Mouse (Mus musculus) frontal cortex, adult (tissue): ENCODE results near the gene Mtg2.

ENCODE experiments used
- ATAC-seq: cut with Nextera tagmentation; 2 replicates; pipeline ENCODE4 v1.9.2; 2017; ENCODE audit warnings: mild to moderate bottlenecking, moderate library complexity, mixed read lengths; ENCODE audit not compliant: low TSS enrichment

Mtg2 gene

DNA sequence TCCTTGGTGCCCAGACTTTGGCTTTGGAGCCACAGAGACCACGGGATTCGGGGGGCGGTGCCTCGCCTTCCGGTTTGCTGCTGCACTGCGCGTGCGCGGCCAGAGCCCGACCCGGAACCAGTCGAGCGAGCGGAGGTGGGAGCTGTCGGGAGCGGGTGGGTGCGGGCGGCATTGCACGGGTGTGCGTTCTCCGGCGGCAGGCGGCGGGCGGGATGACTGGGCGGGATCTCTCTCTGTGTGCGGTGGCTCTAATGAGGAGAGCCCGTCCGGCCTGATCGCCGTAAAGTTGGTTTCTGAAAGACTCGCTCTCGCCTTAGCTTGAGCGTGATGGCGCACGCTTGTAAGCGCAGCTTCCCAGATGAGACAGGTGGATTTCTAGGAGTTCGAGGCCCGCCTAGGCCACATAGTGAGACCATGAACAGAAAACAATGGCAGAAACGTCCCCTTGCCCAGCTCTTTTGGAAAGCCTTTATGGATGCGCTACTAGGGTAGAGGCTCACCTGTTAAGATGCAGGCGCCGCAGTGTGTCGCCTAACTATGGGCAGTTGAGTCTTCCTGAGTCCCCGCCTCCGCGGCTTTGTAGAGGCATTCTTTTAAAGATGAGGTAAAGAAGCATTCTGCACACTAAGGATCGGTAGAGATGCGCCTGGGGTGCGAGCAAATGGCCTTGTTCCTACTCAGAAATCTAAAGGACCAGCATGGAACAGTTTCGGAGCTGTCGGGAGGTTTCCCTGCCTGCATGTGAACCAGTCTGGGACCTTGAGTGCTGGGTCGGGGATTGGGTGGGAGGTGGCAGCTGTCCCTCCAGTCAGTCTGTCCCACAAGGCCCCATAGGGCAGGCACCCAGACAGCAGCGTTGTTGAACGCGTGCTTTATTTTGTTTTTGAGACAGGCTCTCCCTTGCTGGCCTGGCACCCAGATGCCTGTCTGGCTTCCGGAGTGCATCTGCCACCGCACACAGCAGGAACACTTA is at the start of gene Mtg2:
TSS of gene Mtg2 (plus strand) at position 108 of the 973 bp plus-strand sequence.
- peak; percentile 95 for ATAC-seq

DNA sequence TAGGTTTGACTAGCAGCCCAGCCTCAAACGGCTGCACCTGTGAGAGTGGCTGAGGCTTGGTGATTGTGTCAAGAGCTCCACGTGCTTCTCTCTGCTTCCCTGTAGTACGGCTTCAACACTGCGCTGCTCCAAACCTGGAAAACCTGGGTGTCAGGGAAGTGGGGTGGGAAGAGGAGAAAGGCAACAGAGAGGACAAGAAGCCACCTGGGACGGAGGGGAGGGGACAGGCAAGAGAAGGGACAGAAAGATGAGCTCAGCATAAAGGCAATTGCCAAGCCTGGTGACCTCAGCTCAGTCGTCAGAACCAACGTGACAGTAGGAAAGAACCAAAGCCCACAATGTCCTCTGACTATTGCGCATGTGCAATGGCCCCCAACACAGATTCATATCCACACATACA is 49.5 kb upstream of the Mtg2 start:
- ATAC-seq: no peak

DNA sequence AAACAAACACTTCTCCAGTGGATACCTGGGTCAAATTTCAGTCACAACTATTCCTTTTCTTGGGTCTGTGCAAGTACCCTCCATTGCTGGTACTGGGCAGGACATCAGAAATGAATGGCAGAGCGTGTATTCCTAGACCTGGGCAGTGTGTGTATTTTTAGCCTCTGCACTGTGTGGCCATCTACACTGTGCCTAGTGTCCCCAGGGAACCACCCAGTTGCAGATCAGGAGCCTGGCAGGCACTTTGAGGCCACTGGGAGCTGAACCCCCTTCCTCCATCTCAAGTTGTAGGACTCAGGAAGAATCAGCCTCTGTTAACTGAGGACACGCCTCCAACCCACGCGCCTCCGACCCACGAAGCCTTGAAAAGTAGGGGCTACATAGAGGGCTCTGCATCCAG is 47.6 kb upstream of the Mtg2 start:
- no peak for ATAC-seq

DNA sequence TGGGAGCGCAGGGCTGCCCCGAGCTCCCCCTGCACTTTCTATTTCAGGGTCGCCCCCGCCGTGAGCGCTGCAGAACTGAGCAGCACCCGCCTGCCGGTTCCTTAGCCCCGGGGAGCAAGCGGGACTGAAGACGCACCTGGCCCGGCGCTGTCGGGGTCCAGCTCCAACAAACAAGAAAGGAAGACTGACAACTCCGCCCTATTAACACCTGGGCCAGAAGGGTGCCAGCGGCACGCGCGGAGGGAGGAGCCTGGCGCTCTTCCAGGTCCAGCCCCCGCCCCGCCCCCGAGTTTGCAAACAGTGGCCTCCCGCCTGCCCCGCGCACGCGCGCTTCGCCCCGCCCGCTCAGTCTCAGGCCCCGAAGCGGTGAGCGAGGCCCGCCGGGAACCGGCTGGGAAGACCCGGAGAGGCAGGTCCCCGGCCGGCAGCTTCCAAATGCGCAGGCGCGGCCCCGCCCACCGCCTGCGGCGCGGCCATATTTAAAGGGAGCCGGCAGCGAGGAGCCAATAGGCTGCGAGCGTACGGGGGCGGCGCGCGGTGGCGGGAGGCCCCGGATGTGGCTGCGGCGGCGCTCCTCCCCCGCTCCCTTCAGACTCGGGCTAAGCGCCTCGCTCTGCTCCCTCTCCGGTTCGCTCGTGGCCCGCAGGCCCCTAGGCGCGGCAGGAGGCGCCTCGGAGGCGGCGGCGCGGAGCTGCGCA is 45.8 kb upstream of the Mtg2 start, which contains the start of gene Lsm14b:
TSS of gene Lsm14b (plus strand) at position 587 of the 698 bp plus-strand sequence.
- peak; percentile 88 for ATAC-seq

DNA sequence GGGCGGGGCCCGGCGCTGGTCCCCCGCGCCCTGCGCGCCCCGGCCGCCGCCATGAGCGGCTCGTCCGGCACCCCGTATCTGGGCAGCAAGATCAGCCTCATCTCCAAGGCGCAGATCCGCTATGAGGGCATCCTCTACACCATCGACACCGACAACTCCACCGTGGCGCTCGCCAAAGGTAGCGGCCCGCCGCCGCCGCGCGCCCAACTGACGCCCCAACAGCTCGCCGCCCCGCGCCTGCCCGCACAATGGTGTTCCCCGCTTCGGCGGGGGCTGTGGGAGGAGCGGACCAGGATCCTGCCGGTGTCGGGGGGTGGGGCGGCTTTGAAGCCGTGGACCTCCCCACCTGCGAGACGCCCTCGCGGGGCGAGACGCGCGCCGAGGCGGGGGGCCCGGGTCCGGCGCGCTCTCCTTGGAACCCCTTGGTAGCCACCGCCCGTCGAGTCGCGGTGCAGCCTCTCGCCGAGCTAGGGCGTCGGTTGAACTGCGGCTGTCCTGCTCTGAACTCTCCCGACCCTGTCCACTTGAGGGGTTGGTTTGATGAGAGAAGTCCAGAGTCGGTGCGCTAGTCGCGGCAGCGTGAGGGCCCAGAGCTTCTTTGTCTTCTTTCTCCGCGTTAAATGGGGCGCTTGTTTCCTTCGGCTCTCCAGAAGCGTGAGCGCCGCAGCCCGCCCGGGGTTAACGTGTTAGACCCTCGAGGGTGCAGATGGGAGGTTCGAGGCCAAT is 45.1 kb upstream of the Mtg2 start:
- peak; percentile 22 for ATAC-seq

DNA sequence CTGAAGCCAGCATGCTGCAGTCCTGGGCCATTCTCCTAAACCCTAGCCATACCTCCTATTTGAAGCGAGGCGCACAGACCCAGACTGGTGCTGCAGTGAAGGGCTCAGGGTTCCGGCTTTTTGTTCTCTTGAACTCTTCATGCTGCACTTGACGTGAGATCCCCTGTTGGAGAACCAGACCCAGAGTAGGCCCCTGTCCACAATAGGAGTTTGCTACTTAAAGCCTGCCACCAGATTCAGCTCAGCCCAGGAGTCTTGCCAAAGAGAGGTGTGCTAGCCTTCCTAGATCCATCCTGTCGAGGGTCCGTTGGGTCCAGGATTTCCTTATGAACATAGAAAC is 44.6 kb upstream of the Mtg2 start:
- no peak for ATAC-seq

DNA sequence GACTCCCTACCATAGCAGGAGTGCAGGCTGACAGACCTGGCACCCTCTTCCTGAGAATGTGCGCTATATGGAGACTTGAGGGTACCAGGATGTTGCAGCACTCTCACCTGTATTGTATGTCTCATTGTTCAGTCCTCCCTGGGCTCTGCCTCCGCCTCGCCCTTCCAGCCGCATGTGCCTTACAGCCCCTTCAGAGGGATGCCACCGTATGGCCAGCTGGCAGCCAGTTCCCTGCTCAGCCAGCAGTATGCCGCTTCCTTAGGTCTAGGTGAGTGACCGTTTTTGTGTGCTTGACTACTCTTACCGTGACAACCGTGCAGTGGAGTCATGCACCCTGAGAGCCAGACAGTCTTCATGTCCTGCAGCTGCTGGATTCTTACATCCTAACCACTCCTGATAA is 42.6 kb upstream of the Mtg2 start:
- ATAC-seq: no peak

DNA sequence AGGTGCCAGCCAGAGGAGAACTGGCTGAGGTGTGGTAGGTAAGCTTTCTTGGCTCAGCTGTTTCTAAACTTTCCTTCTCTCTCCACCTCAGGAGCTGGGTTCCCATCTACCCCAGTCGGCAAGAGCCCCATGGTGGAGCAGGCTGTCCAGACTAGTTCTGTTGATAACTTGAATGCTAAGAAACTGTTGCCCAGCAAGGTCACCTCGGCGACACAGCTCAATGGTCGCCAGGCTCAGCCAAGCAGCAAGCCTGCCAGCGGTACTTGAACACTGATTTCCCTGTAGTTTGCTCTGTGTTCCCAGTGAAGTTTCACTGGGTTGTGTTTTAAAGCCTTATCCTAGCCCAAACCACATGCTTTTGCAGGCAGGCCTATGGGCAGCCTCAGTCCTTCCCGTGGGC is 39.1 kb upstream of the Mtg2 start:
- ATAC-seq: no peak

DNA sequence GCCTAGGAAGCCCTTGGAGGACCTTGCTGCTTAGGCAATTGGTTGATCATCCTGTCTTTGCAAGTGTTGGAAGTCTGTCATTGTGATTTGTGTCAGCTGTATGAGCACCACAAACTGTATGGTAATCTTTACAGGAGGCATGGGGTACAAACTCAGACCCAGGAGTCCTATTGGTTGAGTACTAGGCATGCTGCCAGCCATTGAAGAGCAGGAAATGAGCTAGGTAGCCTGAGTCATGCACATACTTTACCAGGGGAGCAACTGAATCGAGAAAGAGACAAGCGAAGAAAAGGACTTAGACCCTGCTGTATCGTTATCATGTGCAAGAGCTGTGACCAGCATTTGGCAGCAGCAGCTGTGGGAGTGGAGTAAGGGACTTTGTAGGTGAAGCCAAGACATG is 37.5 kb upstream of the Mtg2 start:
- ATAC-seq: no peak

DNA sequence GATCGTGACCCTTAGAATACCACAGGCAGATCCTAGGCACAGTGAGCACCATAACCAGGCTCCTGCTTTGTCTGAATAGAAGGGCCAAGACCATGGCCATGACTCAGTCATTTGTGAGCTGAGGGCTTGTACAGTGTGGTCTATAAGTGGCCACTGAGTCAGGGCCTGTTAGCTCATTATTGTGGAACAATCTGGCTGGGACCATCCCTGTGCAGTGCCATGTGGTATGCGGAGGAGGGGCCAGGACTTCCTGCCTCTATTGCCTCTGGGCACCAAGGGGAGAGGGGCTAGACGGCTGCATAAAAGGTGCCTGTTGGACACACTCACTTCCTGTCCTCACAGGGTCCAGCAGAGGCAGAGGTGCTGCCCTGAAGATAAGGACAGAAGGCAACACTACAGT is 36.4 kb upstream of the Mtg2 start:
- no peak for ATAC-seq

DNA sequence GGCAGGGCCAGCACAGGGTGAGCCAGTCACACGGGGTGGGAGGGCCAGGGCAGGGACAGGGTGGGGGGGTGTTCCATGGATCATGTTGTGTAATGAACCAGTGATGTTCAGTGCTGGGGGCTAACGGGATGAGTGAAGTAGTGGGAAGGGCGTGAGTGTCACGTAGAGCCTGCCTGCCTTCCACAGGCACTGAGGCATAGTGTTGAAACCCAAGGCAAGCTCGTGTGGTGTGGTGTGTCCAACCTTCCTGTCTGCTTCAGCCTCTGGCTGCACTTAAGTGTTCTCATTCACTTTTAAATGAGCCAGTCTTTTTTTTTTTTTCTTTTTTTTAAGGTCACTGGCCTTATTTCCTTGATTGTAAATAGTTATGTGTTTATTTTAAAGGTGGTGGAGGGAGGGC is 35.6 kb upstream of the Mtg2 start:
- no peak for ATAC-seq

DNA sequence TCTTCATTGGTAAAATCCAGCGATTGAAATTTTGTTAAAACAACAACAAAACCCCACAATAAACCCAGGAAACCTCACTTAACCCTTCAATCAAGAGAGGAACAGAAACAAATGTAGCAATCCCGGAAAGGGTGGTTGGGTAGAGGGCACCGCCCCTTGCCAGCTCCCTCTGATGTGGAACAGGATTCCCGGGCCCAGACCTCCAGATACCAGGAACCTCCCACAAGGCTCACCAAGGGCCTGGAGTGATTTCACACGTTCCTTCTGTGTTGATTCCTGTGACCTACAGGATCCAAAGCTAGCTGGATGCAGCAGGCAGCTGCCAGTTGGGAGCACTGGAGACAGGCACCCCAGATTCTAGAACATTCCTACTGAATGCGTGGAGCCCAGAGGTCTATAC is 30.0 kb upstream of the Mtg2 start:
- ATAC-seq: no peak

DNA sequence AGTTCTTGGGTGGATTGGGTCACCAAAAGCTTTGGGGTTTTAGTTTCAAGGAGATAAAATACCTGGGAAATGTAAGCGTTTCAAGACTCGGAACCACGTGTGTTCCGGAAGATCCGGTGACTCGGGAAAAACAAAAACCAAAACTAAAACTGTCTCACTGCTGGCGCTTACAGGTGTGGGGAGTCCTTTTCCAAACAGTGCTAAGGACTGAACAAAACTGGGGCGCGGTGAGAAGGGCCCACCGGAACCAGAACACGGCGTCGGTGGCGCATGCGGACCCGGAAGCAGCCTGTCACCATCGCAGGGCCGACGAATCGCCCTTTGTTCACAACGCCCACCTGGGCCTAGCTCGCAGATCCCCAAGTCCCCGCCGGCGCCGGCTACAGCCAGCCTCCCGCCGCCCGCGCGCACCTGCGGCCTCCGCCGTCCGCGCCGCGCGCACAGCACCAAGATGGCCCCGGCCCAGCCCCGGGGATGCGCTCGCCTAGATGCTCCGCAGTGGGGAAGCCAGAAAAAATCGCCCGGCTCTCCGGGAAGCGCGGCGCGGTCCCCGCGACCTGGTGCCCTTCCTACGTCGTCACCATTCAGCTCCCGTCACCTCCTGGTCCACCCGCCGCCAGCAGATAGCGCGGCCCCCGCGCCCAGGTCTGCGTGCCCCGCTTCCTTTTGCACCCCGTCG is 28.7 kb upstream of the Mtg2 start:
- peak; percentile 32 for ATAC-seq

DNA sequence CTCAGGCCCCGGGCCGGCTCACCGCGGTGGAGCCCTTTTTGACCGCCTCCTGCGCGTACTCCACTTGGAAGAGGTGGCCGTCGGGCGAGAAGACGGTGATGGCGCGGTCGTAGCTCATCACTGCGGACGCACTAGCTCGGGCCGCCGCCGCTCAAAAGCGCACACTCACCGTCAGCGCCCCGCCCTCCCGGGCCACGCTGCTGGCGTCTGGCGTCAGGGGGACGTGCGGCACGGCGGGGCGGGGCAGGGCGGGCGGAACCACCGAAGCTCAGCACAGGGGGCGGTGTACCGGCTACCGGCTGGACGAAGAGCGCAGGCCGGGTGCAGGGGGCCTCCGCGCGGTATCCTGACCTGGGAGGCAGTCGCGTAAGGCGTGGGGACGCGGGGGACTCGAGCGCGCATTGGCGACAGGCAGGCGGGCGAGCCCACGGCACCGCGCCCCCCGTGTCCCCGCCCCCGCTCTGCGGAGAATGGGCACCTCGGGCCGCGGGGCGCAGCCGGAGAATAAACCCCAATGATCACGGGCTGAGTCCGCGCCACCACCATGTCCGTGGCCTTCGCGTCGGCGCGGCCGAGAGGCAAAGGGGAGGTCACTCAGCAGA is 28.0 kb upstream of the Mtg2 start, which contains the start of the genes Psma7 and Ss18l1:
TSS of gene Psma7 (minus strand) at position 178 of the 602 bp plus-strand sequence.
TSS of gene Ss18l1 (plus strand) at position 254 of the 602 bp plus-strand sequence.
- ATAC-seq: peak; percentile 79

DNA sequence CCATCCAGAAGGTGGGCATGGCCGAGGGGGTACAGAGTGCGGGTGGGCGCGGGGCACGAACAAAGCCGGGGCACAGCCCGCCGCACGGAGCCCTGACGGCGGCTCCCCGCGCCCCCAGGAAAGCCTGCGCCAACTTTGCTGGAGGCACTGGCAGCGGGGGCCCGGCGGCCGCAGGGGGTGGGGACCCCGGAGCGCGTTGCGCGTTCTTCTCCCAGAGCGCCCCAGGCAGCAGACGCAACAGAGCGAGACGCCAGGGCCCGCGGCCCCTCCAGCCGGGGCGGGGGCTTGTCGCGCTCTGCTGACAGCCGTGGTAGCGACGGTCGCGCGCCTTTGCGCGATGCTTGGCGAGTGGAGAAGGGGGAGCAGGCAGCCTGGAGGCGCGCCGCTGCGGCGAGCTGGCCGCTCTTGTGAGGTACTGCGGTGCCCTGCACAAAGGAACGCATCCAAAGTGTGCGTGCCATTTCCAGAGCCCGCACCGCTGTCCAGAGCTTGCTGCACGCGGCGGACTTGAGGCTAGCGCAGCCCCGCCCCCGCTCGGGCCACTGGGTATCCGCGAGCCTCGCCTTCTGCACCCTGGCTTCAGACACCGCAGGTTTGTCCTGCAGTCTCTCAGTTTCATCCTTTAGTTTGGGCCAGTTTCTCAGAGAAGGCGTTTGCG is 27.4 kb upstream of the Mtg2 start:
- peak; percentile 24 for ATAC-seq

DNA sequence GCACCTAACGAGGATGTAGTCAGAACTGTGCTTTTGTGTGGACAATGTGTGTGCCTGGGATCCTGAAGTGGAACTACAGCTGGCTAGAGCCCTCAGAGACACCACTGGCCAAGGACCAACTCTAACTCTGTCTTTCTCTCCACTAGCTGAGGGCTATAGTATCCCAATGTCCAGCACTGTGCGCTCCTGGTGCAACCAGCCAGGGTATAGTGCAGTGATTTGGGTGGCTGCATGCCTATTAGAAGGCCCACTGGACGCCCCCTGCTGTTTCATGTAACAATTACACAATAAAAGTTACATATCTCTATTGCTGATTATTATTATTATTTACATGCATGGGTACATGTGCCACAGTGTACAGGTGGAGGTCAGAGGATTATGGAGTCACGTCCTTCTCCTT is 25.1 kb upstream of the Mtg2 start:
- ATAC-seq: no peak

DNA sequence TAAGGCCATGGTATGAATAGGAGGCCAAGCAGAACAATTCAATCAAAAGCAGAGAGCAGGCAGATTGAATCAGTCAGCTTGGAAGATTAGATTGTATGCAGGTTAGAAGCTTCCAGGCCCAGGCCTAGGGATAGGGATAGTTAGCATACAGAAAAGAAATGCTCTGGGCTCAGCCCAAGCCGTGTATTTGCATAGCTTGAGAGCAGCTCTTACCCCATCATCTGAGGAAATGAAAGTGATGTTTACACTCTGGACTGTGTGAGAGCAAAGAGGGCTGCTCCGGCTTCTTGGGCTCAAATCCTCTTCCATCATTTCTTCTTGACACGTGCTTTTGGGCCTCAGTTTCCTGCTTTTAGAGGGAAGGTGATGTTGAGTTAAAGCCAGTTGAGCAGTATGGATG is 22.8 kb upstream of the Mtg2 start:
- ATAC-seq: no peak

DNA sequence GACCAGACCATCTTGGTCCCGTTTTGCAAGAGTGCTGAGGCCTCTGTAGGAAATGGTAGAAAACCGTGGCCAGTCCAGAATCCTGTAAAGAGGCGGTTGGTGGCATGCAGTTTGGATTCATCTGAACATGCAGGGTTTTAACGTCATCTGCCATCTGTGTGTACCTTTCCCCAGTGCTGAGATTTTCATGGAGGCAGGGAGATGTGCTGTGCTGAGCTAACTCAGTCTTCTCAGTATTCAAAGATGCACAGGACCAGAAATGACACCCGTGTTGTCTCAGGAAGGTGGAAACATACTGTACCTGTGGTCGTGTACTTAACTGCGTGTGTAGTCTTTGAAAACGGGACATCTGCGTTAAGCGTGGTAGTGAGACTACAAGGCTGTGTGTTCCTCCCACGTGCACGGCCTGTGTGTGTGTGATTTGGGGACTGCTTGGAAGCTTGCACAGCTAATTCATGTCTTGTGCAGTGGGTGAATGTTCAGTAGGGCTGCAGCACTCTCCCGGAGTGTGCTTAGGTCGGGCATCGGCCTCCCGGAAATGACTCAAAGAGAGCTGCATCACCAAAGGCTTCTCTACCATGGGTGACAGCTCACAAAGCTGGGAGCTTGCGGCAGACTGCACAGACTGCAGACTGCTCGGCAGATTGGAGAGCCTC is 22.3 kb upstream of the Mtg2 start:
- peak; percentile 73 for ATAC-seq

DNA sequence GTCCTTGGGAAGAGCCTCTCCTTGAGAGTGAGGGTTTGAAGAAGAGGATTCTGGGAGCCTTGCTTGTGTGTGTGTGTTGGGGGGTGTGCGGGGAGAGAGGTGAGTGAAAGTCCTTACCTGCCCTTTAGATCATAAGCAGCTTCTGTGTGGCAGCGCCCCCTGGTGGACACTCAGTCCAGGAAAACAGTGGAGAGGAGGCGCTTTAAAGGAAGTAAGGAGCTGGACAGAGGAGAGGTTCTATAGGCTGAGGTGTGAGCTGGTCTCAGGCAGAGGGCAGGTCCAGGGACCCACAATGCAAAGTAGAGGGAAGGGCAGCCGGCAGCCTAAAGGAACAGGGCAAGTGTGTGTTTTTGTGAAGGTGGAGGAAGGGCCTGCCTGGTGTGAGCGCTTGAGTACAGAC is 19.4 kb upstream of the Mtg2 start:
- ATAC-seq: peak; percentile 40
